Comparison of ENCODE assay signal across 8 mouse cellular contexts in the genomic region with DNA sequence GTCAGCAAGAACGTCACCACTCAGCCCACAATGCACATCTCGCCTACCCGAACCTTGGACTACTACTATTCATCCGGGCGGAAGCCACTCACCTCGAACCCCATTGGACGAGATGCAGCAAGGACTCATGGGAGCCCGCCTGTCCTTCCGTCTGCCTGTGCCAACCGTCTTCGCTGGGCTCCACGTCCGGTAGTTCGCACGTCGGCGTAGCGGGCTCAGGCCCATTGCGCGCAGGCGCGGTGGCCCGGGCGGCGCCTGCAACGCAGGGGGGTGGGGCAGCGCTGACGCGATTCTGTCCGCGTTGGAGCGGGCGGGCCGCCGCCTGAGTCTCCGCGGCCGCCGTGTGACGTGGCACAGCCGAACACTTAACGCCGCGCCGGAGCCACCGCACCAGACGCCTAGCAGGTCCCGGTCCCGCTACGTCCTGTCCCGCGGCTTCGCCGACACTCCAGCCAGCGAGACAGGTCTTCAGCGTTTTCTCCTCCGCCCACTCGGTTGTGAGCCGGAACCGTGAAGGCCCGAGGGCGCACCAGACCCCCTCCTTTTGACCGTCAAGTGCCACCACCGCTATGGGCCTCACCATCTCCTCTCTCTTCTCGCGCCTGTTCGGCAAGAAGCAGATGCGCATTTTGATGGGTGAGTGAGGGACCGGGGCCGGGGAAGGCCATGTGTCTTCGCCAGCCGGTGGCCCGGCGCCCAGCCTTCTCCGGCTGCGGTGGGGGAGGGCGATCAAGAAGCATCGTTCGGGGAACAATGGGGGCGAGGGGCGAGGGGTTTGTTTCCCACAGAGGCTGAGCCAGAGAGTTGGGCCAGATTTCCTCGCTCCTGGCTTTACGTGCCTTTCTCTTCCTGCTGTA. TPM values are rescaled to one million over a fixed set of nuclear protein-coding genes. Genes with fewer than 3 reads are reported as not detected.
A peak's percentile ranks its signal among the peaks of the same experiment; 100 is the strongest.
DNase-seq lines count a peak whose midpoint lies in the region; ATAC-seq and TF ChIP-seq lines count a peak whose summit lies in the region.

A gene (plus strand): TSS at position 224 of the 857 bp plus-strand sequence.

- DNase-seq in 3134 (ENCODE audit: extremely low read depth, insufficient read length, low spot score): peak; percentile 99
- DNase-seq in adrenal gland, postnatal 36 days: peak; percentile 98 to 99
- DNase-seq in heart, adult 18-20 months: peak; percentile 96 to 99
- DNase-seq in kidney, adult 2 months: peak; percentile 99
- DNase-seq in spleen, adult 2 months (ENCODE audit: low read depth in 1 of 2, low spot score in 2 of 2): peak; percentile 96 to 97

- no peak for TF ChIP-seq CTCF in kidney, adult 2 months (conservative IDR thresholded peaks at IDR 0.05; ENCODE audit: insufficient read depth, insufficient read length, low read depth, low read length)
- TF ChIP-seq CTCF in spleen, adult 2 months (IDR thresholded peaks at IDR 0.05; ENCODE audit: extremely low read depth, insufficient read depth, insufficient read length, insufficient replicate concordance): no peak

- no peaks in the 10 kb centered on the region for H3K9me3 ChIP-seq in embryonic facial prominence, embryonic 13.5 days
- H3K9me3 ChIP-seq in limb, embryonic 12.5 days: no peaks in the 10 kb centered on the region
- no peaks in the 10 kb centered on the region for H3K9me3 ChIP-seq in midbrain, embryonic 15.5 days

- H3K27ac ChIP-seq in embryonic facial prominence, embryonic 13.5 days: peak within 1 kb of the TSS; percentile 96
- H3K27ac ChIP-seq in kidney, adult 2 months (ENCODE audit: insufficient read depth, low read depth, low read length): peak within 1 kb of the TSS; percentile 90
- peak within 1 kb of the TSS; percentile 95 for H3K27ac ChIP-seq in limb, embryonic 12.5 days
- H3K27ac ChIP-seq in midbrain, embryonic 15.5 days: peak within 1 kb of the TSS; percentile 96
- H3K27ac ChIP-seq in spleen, adult 2 months (ENCODE audit: insufficient read depth, low read length): peak within 1 kb of the TSS; percentile 95

- H3K9ac ChIP-seq in embryonic facial prominence, embryonic 13.5 days: peak within 1 kb of the TSS; percentile 96
- peak within 1 kb of the TSS; percentile 97 for H3K9ac ChIP-seq in limb, embryonic 12.5 days (replicated peaks)
- peak within 1 kb of the TSS; percentile 92 for H3K9ac ChIP-seq in midbrain, embryonic 15.5 days

- H3K4me2 ChIP-seq in embryonic facial prominence, embryonic 13.5 days: peak within 1 kb of the TSS; percentile 80
- H3K4me2 ChIP-seq in limb, embryonic 12.5 days: peak within 1 kb of the TSS; percentile 79
- peak within 1 kb of the TSS; percentile 89 for H3K4me2 ChIP-seq in midbrain, embryonic 15.5 days

- H3K4me1 ChIP-seq in embryonic facial prominence, embryonic 13.5 days: peaks cover 19% of the 10 kb centered on the region
- peaks cover 7% of the 10 kb centered on the region; the same call in 1 of the 2 replicates for H3K4me1 ChIP-seq in kidney, adult 2 months (ENCODE audit: control insufficient read depth, insufficient read depth, low read length)
- H3K4me1 ChIP-seq in limb, embryonic 12.5 days (replicated peaks): peaks cover 10% of the 10 kb centered on the region; the same call in 1 of the 2 replicates
- peaks cover 25% of the 10 kb centered on the region for H3K4me1 ChIP-seq in midbrain, embryonic 15.5 days
- peaks cover 3% of the 10 kb centered on the region; the same call in 1 of the 2 replicates for H3K4me1 ChIP-seq in spleen, adult 2 months (ENCODE audit: control insufficient read depth, insufficient read depth, insufficient read length)

- ATAC-seq in embryonic facial prominence, embryonic 13.5 days (ENCODE audit: insufficient number of reproducible peaks, insufficient read depth, low FRiP score, low TSS enrichment, low read depth): peak; percentile 98
- peak; percentile 98 for ATAC-seq in limb, embryonic 12.5 days (ENCODE audit: insufficient number of reproducible peaks, insufficient read depth, low FRiP score, low TSS enrichment, low read depth)
- peak; percentile 99 for ATAC-seq in midbrain, embryonic 15.5 days (replicated peaks)

- no peaks in the 10 kb centered on the region for H3K27me3 ChIP-seq in embryonic facial prominence, embryonic 13.5 days
- no peaks in the 10 kb centered on the region for H3K27me3 ChIP-seq in kidney, adult 2 months (replicated peaks; ENCODE audit: control insufficient read depth, insufficient read depth, low read length)
- no peaks in the 10 kb centered on the region for H3K27me3 ChIP-seq in limb, embryonic 12.5 days
- no peaks in the 10 kb centered on the region for H3K27me3 ChIP-seq in midbrain, embryonic 15.5 days (replicated peaks)
- H3K27me3 ChIP-seq in spleen, adult 2 months (ENCODE audit: control insufficient read depth, insufficient read depth, low read length): no peaks in the 10 kb centered on the region

- peak; percentile 89 for TF ChIP-seq POLR2A in kidney, adult 2 months (IDR thresholded peaks at IDR 0.05; ENCODE audit: low read depth, low read length)
- peak; percentile 82 for TF ChIP-seq POLR2A in spleen, adult 2 months (IDR thresholded peaks at IDR 0.05; ENCODE audit: low read depth, low read length)

- H3K4me3 ChIP-seq in embryonic facial prominence, embryonic 13.5 days: peak within 1 kb of the TSS; percentile 89
- peak within 1 kb of the TSS; percentile 84 for H3K4me3 ChIP-seq in kidney, adult 2 months (ENCODE audit: insufficient read depth, low read depth, low read length)
- peak within 1 kb of the TSS; percentile 93 for H3K4me3 ChIP-seq in limb, embryonic 12.5 days (replicated peaks)
- peak within 1 kb of the TSS; percentile 98 for H3K4me3 ChIP-seq in midbrain, embryonic 15.5 days
- H3K4me3 ChIP-seq in spleen, adult 2 months (ENCODE audit: extremely low read depth, insufficient read depth, insufficient read length): peak within 1 kb of the TSS; percentile 90

- H3K36me3 ChIP-seq in embryonic facial prominence, embryonic 13.5 days: no peaks in the 10 kb centered on the region
- no peaks in the 10 kb centered on the region for H3K36me3 ChIP-seq in kidney, adult 2 months (ENCODE audit: control insufficient read depth, insufficient read depth, low read length)
- H3K36me3 ChIP-seq in limb, embryonic 12.5 days: no peaks in the 10 kb centered on the region
- H3K36me3 ChIP-seq in midbrain, embryonic 15.5 days (replicated peaks): no peaks in the 10 kb centered on the region
- H3K36me3 ChIP-seq in spleen, adult 2 months (ENCODE audit: control insufficient read depth, insufficient read depth, low read length): no peaks in the 10 kb centered on the region

- WGBS in embryonic facial prominence, embryonic 13.5 days: under 1% methylated on average over 83 of the region's 83 CpGs
- under 1% methylated on average over 83 of the region's 83 CpGs for WGBS in kidney, adult 2 months
- WGBS in limb, embryonic 12.5 days: under 1% methylated on average over 83 of the region's 83 CpGs
- under 1% methylated on average over 83 of the region's 83 CpGs for WGBS in midbrain, embryonic 15.5 days
- under 1% methylated on average over 83 of the region's 83 CpGs for WGBS in spleen, adult 2 months

RNA-seq across cellular contexts. Expression of the gene that starts here (rescaled TPM):
- total RNA-seq in adrenal gland, postnatal 36 days (2021): 100 to 1,000 TPM; 196 to 225 TPM
- 600 and 602 TPM in 2 replicates for polyA plus RNA-seq in embryonic facial prominence, embryonic 13.5 days (2015; fragmentation: Nextera tagmentation; extraction: Ambion mirVana)
- 10 to 100 TPM; 74.7 to 77.3 TPM for total RNA-seq in heart, adult 18-20 months (2021)
- 96.1 and 120 TPM in 2 replicates for polyA plus RNA-seq in kidney, adult 2 months (2012; rRNA removed)
- polyA plus RNA-seq in limb, embryonic 12.5 days (2016; fragmentation: Nextera tagmentation; extraction: Ambion mirVana): 508 and 546 TPM in 2 replicates
- 501 and 512 TPM in 2 replicates for polyA plus RNA-seq in midbrain, embryonic 15.5 days (2015; fragmentation: Nextera tagmentation; extraction: Ambion mirVana)
- polyA plus RNA-seq in spleen, adult 2 months (2012; rRNA removed): 69.6 and 85.6 TPM in 2 replicates

Comparison
In these comparisons a context has a peak if more than half of its experiments do, and no peak if none do; other contexts are left out.
1. Peak in every context shown above with its lines: DNase-seq, ATAC-seq, H3K4me3 ChIP-seq and H3K27ac ChIP-seq.